Mouse (Mus musculus) left cerebral cortex, adult 2 months (tissue): ENCODE results near the gene Usp30. TPM values are rescaled to one million over a fixed set of nuclear protein-coding genes. Genes with fewer than 3 reads are reported as not detected.

Source experiments
- DNase-seq, 2 experiments: peaks; one replicate each; pipeline ENCODE4 v3.0.0; 2021 to 2022; ENCODE audit warnings: low spot score in 2 of 2, mixed read lengths in 1 of 2; ENCODE audit errors: extremely low spot score in 1 of 2
- H3K27ac ChIP-seq: fragments of 200-600 bp; 2 replicates; pipeline ENCODE4 v1.8.1; 2022
- H3K4me3 ChIP-seq: fragments of 200-600 bp; 2 replicates; pipeline ENCODE4 v1.8.1; 2022
- CTCF ChIP-seq: fragments of 200-600 bp; IDR thresholded peaks from 2 replicates; pipeline ENCODE4 v1.8.1; 2022; ENCODE audit warnings: antibody characterized with exemption, mild to moderate bottlenecking, moderate library complexity
- intact Hi-C: fragments of 180-260 bp; cut with DNase I; formaldehyde crosslinking; loops from one replicate; pipeline ENCODE4 v1.15.1; 2025
- total RNA-seq, 2 experiments: library from RNA; stranded (reverse); gene quantifications; 2 replicates each; pipeline ENCODE4 v1.2.3; 2021

Gene Usp30
- total RNA-seq, 2 experiments from 2014 or later: 39.4 to 42.1 TPM

DNA sequence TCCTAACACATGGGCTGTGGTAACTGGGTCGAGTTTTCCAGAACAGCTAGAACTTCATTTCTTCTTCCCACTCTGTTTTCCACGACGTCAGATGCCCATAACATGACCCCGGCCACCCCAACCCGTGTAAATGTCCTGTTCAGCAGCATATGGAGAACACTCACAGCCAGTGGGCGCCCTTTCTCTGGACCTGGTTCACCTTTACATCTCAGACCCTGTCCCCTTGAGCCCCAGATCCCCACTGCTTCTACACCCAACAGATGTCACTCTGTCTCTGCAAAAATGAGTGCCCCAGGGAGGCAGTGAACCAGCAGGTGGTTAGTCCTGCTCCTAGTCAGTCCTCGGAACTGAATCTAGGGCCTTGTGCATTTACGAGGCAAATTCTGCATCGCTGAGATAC lies 2.7 kb downstream of the Usp30 start:
- Histone ChIP-seq H3K27ac (no peak overlapping the region), H3K4me3 (no peak overlapping the region)
- intact Hi-C loops: no loop called here
- no peak for DNase-seq
- TF ChIP-seq CTCF: no peak

DNA sequence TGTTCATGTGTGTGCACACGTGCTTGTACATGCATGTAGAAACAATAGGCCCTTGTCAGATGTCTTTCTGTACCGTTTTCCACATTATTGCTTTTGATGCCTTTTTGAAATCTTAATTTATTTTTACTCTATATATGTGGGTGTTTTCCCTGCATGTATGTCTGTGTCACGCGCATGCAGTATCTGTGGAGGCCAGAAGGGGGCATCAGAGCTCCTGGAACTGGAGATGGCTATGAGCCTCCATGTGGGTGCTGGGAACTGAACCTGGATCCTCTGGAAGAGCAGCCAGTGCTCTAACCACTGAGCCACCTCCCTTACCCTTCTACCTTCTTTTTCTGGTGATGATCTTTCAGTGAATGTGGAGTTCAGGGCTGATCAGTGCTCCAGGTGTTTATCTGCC lies 5.6 kb downstream of the Usp30 start:
- H3K27ac ChIP-seq: no peak overlapping the region
- peak; percentile 34 for TF ChIP-seq CTCF
- DNase-seq: no peak
- H3K4me3 ChIP-seq: no peak overlapping the region
- intact Hi-C loops: no loop called here

- Histone ChIP-seq H3K4me3 (no peak overlapping the region), H3K27ac (no peak overlapping the region)
- intact Hi-C loops: no loop called here
- no peak for TF ChIP-seq CTCF
- DNase-seq: no peak
These were observed 7.0 kb downstream of the Usp30 start for GRCm38 (mm10) chr5:114072262-114072661.

DNA sequence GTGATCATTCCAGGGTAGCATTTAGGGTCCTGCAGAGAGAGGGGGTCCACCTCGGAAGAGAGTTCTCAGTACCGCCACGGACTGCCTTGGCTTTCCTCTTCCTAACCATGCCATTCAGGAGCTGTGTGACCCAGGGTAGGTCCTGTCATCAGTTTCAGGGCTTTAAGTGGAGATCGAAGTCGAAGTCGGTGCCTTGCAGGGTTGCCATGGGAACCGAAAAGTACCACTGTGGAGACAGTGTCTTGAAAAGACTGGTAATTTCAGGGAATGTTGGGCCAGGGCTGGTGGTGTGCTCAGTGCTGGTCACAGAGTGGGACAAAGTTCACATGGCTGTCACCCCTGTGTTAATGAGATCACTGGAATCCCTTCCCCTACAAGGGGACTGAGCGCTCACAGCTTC lies 11.7 kb downstream of the Usp30 start:
- intact Hi-C loops: no loop called here
- Histone ChIP-seq H3K4me3 (no peak overlapping the region), H3K27ac (no peak overlapping the region)
- no peak for DNase-seq
- no peak for TF ChIP-seq CTCF

DNA sequence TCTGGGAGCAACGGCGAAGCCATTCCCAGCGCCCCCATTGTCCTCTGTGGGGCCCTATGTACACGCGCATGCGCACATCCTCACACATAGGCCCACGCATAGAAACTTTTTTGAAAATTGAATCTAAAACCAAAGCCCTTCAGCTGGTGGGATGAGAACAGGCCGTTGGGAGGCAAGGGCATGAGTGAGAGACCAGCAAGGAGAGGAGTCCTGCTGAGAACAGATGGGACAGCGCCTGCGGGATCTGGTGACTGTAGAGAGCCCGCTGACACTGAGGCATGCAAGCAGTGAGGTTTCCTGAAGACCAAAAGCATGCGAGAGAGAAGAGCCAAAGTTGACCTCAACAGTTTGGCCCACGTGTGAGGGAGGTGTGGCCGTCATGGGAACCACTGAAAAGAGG lies 20.2 kb downstream of the Usp30 start:
- intact Hi-C loops: no loop called here

GRCm38 (mm10) chr5:114087875-114088480 lies 22.7 kb downstream of the Usp30 start:
- peak overlapping the region; percentile 19; the same call in 1 of the 2 replicates for H3K4me3 ChIP-seq
- intact Hi-C loops: no loop called here
- no peak for TF ChIP-seq CTCF
- H3K27ac ChIP-seq: peak overlapping the region; percentile 74
- DNase-seq: no peak

More for the DNA sequence above, 20.2 kb downstream of the Usp30 start:
- no peak overlapping the region for H3K27ac ChIP-seq
- DNase-seq: no peak
- no peak for TF ChIP-seq CTCF
- no peak overlapping the region for H3K4me3 ChIP-seq

GRCm38 (mm10) chr5:114090421-114091013 lies 25.3 kb downstream of the Usp30 start:
- no peak for TF ChIP-seq CTCF
- peak overlapping the region; percentile 99 for H3K27ac ChIP-seq
- peak overlapping the region; percentile 79 for H3K4me3 ChIP-seq
- no peak for DNase-seq
- intact Hi-C loops: loop anchor here (5.0 kb wide), 1 partner anchor 37 kb away; the partner anchor contains the start of gene Alkbh2

- Histone ChIP-seq H3K4me3 (peak within 1 kb of the TSS; percentile 79), H3K27ac (peak within 1 kb of the TSS; percentile 99)
- peak; percentile 81 to 82 for DNase-seq
- intact Hi-C loops: loop anchor here (5.0 kb wide), 1 partner anchor 36 kb away; the partner anchor contains the start of gene Alkbh2
- TF ChIP-seq CTCF: no peak
These were observed 26.0 kb downstream of the Usp30 start, which contains the start of gene Svop for GRCm38 (mm10) chr5:114091057-114091807. Gene Svop (minus strand): TSS chr5:114091570.

DNA sequence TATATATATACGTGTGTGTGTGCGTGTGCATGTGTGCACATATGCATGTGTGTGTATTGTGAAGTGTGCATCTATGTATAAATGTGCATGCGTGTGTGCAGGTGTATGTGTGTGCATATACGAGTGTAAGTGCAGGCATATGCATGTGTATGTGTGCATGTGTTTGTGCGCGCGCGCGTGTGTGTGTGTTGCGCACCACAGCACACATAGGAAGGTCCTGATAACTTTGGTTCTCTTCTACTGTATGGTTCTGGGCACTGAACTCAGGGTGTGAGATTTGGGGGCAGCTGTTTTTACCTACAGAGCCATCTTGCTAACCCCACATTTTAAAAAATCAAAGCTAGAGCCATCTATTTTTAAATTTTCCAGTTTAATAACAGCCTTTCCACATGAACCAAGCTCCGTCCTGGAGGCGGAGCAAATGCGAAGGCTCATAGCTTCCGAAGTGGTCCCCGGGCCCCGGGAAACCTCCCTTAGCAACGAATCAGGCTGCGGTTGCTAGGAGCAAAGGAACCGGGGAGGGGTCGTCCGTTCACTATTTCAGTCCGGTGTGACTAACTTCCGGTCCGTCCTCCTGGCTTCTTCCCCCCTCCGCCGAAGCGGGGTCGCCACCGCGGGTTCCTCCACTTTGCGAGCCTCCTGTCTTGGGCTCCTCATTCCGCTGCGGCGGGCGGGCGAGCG lies 34.6 kb downstream of the Usp30 start:
- Histone ChIP-seq H3K27ac (peak overlapping the region; percentile 82), H3K4me3 (peak overlapping the region; percentile 80)
- no peak for TF ChIP-seq CTCF
- intact Hi-C loops: loop anchor here (1.0 kb wide), 1 partner anchor 48 kb away; no protein-coding TSS in a partner anchor
- DNase-seq: peak; percentile 91 to 96

DNA sequence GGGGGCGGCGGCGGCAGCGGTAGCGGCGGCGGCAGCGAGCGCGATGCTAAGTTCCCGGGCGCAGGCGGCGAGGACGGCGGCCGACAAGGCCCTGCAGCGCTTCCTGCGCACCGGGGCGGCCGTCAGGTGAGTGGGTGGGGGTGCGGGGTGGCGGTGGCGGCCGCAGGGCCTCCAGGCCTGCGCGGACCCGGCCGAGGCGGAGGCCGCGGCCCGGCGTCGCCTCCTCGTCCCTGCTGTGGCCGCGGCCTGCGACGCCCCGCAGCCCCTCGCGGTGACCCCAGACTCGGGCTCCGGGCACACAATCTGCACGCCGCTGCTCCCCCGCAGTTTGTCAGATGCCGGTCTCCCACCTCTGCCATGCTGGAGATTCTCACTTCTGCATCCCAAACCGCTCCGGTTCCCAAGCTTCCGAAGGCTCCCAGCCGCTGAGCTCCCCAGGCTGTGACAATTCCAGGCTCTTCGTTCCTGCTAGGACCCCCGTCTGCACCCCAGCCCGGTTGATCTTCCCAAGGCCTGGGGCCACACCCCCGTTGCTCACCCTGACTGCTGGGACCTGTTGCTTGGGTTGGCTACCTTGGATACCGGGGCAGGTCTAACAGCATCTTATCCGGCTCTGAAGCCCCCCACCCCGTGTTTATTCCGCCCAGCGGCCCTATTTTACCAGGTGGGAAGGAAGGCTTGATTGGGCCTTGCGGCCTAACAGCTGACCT lies 35.3 kb downstream of the Usp30 start:
- Histone ChIP-seq H3K4me3 (peak overlapping the region; percentile 80), H3K27ac (peak overlapping the region; percentile 82)
- intact Hi-C loops: loop anchor here (1.0 kb wide), 1 partner anchor 48 kb away; no protein-coding TSS in a partner anchor
- no peak for DNase-seq
- no peak for TF ChIP-seq CTCF

DNA sequence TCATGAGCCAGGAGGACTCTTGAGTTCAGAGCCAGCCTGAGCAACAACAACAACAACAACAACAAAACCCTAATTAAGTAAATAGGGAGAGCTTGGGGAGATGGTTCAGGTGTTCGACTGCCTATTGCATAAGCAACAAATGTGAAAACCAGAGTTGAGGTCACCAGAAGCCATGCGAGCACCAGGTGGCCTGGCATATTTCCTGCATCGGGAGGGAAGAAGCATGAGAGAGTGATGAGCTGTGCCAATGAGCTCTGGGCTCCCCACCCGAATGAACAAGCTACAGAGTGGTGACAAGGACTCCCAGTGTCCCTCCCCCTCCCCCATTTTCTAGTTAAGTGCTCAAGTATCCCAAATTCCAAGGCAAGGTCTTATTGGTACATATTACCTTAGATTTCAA lies 36.6 kb downstream of the Usp30 start:
- Histone ChIP-seq H3K4me3 (no peak overlapping the region), H3K27ac (peak overlapping the region; percentile 0; the same call in 1 of the 2 replicates)
- intact Hi-C loops: no loop called here
- no peak for DNase-seq
- no peak for TF ChIP-seq CTCF
